Mouse (Mus musculus) retina, postnatal 1 day (tissue): ENCODE measurements around the gene 4930558C23Rik.
"Not testable (repeated sequence)": the region's sequence is repeated elsewhere in the genome, so short reads cannot be mapped to it uniquely, and the experiment has no call there.

Source experiments
- DNase-seq: peaks from one replicate; pipeline ENCODE4 v3.0.0-alpha.2; 2012

The 4930558C23Rik gene

DNA sequence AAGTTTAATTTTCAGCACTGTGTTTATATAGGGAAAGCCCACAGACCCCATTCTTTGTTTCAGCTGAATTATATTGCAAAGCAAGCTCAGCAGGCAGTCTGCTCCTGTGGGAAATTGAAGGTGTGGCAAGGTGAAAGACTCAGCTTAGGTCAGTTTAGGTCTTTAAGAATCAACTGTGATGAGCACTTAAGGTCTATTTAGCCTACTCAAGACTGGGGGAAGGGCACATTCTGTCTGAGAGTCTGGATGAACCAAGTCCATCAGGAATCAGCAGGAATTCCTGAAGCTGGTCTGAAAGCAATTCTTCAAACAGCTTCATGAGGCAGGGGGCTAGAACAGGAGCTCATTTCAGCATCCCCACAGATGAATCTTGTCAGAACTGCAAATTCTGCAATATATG is 32.5 kb downstream of the 4930558C23Rik start:
- DNase-seq: no peak

DNA sequence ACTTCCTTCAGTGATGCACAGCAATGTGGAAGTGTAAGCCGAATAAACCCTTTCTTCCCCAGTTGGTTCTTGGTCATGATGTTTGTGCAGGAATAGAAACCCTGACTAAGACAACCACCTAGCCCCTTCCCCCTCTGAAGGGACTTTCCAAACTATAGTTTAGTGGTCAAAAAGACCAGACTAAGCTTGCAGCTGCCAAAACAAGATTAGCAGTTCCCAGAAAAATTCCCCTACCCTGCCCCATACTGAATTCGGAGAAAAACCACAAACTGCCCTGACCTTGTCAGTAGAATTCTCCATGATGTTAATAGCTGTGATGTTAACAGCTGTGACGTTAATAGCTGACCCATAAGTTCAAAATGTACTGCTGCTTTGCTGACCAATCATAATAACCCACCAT is 42.4 kb downstream of the 4930558C23Rik start:
- DNase-seq: not testable (repeated sequence)

DNA sequence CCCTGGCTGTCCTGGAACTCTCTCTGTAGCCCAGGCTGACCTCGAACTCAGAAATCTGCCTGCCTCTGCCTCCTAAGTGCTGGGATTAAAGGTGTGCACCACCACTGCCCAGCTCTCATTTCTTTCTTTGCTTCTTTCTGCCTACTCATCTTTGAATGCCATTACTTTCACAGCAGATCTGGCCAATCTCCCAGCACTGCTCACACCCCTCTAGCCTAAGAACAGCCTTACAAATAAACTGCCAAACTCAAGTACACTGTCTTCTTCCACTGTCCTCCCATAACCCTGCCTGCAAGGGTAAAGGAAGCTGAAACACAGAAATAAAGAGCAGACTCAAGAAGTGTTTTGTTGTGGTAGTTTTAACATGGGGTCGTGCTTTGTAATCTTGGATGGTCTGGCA is 44.9 kb downstream of the 4930558C23Rik start:
- DNase-seq: no peak

DNA sequence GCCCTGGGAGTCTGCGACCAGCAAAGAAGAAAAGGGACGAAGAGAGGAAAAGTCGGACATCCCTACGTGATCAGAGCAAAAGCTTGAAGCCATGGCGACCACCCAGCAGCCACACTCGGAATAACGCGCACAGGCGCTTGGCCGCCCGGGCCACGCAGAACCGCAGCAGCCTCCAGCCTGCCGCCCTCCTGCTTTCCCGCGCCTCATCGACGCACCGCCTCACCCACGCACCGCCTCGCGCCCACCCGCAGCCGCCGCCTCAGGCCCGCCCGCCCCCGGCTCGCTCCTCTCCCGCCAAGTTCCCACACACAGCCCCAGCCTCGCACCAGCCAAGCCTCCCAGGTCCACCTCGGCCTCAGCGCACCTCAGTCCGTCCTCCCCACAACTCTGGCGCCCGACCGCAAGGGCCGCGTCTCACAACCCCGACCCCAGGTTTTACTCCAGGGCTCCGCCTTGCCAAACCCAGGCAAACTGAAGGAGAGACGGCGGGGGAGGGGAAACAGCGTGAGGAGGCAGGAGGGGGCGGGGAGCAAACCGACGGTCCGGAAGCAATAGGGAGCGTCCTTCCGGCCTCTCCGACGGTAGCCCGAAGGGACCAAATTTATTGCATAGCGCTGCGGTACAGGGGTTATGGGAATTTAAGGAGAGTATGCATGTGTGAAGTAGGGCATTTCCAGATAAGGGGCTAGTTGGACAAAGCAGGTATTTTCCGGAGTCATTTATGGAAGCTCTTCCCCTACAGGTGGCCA is 45.8 kb downstream of the 4930558C23Rik start, which contains the start of gene Setdb1:
TSS of gene Setdb1 (minus strand) at position 502 of the 749 bp plus-strand sequence.
- DNase-seq: peak; percentile 99

DNA sequence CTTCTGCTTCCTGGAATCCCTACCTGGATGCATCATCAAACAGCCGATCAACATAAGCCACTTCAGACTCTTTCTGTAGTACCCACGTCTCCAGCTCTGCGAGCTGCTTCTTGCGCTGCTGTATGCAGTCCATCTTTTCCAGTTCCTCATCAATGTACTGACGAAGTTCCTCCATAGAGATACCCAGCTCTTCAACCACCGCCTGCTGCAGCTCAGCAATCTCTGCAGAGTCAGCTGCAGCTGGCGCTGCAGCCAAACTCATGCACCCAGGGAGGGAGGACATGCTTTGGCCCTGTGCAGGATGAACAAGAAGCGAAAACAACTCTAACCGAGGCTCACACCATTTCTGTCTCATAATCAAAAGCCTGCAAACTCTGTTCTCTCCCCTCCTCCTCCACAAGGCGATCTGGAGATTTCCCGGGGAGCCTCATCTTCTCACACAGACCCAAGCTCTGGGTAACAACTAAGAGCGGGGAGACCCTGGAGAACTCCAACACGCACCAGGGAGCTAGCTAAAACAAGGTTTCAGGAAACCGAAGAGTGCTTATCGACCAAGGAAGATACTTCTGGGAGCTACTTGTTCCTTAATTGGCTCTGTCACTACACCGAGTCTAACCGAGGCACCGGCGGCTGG is 46.6 kb downstream of the 4930558C23Rik start:
- DNase-seq: not testable (repeated sequence)

DNA sequence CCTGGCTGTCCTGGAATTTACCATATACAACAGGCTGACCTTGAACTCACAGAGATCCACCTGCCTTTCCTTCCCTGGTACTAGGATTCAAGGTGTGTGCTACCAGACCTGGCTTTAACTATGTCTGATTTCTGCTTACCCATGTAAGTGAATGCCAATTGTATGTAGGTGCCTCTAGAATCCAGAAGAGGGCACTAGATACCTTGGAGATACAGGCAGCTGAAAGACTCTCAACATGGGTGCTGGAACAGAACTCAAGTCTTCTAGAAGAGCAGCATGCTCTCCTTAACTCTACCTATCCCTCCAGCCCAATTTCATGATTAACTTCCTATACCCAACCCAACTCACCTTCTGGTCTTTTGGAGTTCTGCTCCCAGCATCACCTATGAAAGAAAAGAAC is 53.1 kb downstream of the 4930558C23Rik start:
- peak; percentile 68 for DNase-seq

DNA sequence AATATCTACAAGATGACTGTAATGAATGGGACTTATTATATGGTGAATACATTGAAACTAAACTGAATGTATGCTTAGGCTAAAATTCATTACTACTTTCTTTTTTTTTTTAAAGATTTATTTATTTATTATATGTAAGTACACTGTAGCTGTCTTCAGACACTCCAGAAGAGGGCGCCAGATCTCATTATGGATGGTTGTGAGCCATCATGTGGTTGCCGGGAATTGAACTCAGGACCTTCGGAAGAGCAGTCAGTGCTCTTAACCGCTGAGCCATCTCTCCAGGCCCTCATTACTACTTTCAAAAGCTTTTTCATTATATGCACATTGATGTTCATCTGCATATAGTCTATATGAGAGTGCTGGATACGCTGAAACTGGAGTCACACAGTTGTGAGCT is 54.3 kb downstream of the 4930558C23Rik start:
- DNase-seq: not testable (repeated sequence)

DNA sequence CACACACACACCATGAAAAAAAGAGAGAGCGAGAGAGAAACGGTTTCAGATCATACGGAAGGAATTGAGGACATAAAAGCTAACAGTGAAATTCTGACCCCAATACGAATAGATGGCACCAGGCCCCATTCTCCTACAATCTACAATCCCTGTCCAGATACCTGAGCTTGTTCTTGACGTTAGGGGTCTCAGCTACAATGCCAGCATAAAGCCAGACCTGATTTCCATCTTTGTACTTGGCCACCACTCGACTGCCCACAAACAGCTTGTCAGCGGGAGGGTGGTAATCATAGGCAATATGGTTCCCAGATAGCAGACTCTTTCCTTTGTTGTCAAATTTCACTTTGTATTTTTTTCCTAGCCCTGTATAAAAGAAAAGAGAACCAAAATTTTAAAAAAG is 56.2 kb downstream of the 4930558C23Rik start:
- DNase-seq: no peak

DNA sequence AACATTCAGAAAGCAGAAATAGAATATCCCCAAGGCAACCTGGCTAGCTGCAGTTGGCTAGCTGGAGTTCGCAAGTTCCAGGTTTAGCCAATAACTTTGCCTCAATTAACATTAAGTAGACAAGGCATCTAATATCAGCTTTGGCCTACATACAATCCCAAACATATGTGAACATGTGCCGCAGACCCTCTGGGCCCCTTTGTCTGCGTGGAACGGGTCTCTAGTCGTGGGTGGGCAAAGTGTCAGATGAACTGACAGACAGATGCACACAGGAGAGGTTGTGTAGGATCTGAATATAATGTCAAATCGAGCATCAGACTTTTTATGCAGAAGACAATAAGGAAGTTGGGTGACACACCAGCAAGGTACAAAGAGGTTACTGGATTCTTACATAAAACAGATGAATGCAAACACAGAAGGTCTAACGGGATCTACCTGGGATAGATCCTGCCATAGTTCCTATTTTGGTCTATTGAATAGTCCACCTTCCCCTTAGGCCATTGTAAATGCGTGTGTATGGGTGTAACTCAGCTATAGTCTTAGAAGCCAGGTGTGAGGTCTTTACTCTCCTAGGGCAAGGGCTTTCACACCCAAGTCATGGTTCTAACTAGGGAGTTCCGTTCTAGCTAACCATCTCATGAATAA is 59.2 kb downstream of the 4930558C23Rik start:
- DNase-seq: not testable (repeated sequence)

DNA sequence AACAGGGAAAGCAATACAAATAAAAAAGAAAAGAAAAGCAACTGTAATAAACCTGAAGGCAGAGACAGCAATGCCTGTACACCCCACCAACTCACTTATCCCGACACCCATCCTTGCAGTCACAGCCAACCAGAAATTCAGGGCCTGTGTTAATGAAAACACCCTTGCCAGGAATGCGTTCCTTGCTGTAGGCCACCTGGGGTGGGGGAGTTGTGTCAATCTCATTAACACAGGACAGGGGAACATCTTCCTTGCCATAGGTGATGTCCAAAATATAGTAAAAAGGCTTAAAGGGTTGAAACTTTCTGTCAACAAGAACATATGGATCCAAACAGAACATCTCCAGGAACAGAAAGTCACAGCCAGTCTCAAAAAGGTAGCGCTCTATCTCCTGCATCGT is 64.4 kb downstream of the 4930558C23Rik start:
- no peak for DNase-seq

DNA sequence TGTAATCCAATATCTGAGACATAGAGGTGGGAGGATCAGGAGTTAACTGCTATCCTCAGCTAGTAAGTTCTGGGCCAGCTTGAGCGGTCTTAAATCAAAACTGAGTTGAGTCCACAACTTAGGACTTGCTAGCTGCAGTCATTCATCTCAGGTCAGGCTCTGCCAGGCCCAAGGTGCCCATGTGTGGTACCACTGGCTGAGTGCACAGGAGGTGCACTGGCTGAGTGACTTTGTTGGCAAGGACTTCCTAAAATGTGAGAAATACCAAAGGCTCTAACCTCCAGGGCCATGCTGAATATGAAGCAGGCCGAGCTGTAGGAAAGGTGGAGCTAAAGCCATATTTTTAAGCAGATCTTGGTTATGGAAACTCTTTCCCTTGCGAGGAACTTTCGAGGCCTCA is 65.3 kb downstream of the 4930558C23Rik start:
- no peak for DNase-seq
